Mouse (Mus musculus): Measurements from ENCODE around the gene Syf2. TPM values are rescaled to one million over a fixed set of nuclear protein-coding genes. Genes with fewer than 3 reads are reported as not detected.
"Not testable (repeated sequence)": the region's sequence is repeated elsewhere in the genome, so short reads cannot be mapped to it uniquely, and the experiment has no call there.

The Syf2 gene
- 10 to 100 TPM; 49.9 to 59.3 TPM for total RNA-seq (2021)

- intact Hi-C loops (cut with DNase I), result no loop called here
- peak; percentile 93 for DNase-seq (ENCODE audit: low spot score in 2 of 2)
Observed at GRCm38 (mm10) chr4:134930684-134931481, at the start of gene Syf2. Syf2 (plus strand) TSS chr4:134930898.

- intact Hi-C loops (cut with DNase I), result no loop called here
- no peak for DNase-seq (ENCODE audit: low spot score in 2 of 2)
Observed at GRCm38 (mm10) chr4:134883266-134883665, 47.4 kb upstream of the Syf2 start.

- intact Hi-C loops (cut with DNase I), result no loop called here
- no peak for DNase-seq (ENCODE audit: low spot score in 2 of 2)
Observed at GRCm38 (mm10) chr4:134883808-134884207, 46.9 kb upstream of the Syf2 start.

GRCm38 (mm10) chr4:134884364-134884763, 46.3 kb upstream of the Syf2 start:
- no peak for DNase-seq (ENCODE audit: low spot score in 2 of 2)
- intact Hi-C loops (cut with DNase I), result no loop called here

- DNase-seq (ENCODE audit: low spot score in 2 of 2), result peak; percentile 27 to 46
- intact Hi-C loops (cut with DNase I), result no loop called here
Observed at GRCm38 (mm10) chr4:134892096-134892495, 38.6 kb upstream of the Syf2 start.

- no peak for DNase-seq (ENCODE audit: low spot score in 2 of 2)
- intact Hi-C loops (cut with DNase I), result no loop called here
Observed at GRCm38 (mm10) chr4:134897256-134897655, 33.4 kb upstream of the Syf2 start.

- DNase-seq (ENCODE audit: low spot score in 2 of 2), result no peak
- intact Hi-C loops (cut with DNase I), result no loop called here
Observed at GRCm38 (mm10) chr4:134901126-134901525, 29.6 kb upstream of the Syf2 start.

- DNase-seq (ENCODE audit: low spot score in 2 of 2), result no peak
- intact Hi-C loops (cut with DNase I), result no loop called here
Observed at GRCm38 (mm10) chr4:134903046-134903445, 27.7 kb upstream of the Syf2 start.

- DNase-seq (ENCODE audit: low spot score in 2 of 2); intact Hi-C loops (cut with DNase I): not testable (repeated sequence)
Observed at GRCm38 (mm10) chr4:134911406-134911805, 19.3 kb upstream of the Syf2 start.

- peak; percentile 33 to 43 for DNase-seq (ENCODE audit: low spot score in 2 of 2)
- intact Hi-C loops (cut with DNase I), result no loop called here
Observed at GRCm38 (mm10) chr4:134913413-134913812, 17.3 kb upstream of the Syf2 start.

- intact Hi-C loops (cut with DNase I), result loop anchor here (2.0 kb wide), 1 partner anchor 21 kb away; no protein-coding TSS in a partner anchor
- no peak for DNase-seq (ENCODE audit: low spot score in 2 of 2)
Observed at GRCm38 (mm10) chr4:134914122-134914863, 16.4 kb upstream of the Syf2 start.

GRCm38 (mm10) chr4:134914864-134915209, 15.9 kb upstream of the Syf2 start, which contains the start of gene Tmem50a:
Tmem50a (minus strand) TSS chr4:134915024.
- intact Hi-C loops (cut with DNase I), result loop anchor here (2.0 kb wide), 1 partner anchor 20 kb away; no protein-coding TSS in a partner anchor
- DNase-seq (ENCODE audit: low spot score in 2 of 2), result peak; percentile 90 to 92

- intact Hi-C loops (cut with DNase I), result loop anchor here (2.0 kb wide), 1 partner anchor 19 kb away; no protein-coding TSS in a partner anchor
- no peak for DNase-seq (ENCODE audit: low spot score in 2 of 2)
Observed at GRCm38 (mm10) chr4:134915223-134916050, 15.3 kb upstream of the Syf2 start.

- DNase-seq (ENCODE audit: low spot score in 2 of 2), result no peak
- intact Hi-C loops (cut with DNase I), result no loop called here
Observed at GRCm38 (mm10) chr4:134917194-134917593, 13.5 kb upstream of the Syf2 start.

GRCm38 (mm10) chr4:134918381-134918780, 12.3 kb upstream of the Syf2 start:
- DNase-seq (ENCODE audit: low spot score in 2 of 2), result no peak
- intact Hi-C loops (cut with DNase I), result no loop called here

GRCm38 (mm10) chr4:134919733-134920540, 10.8 kb upstream of the Syf2 start:
- DNase-seq (ENCODE audit: low spot score in 2 of 2), result no peak
- intact Hi-C loops (cut with DNase I), result no loop called here

- intact Hi-C loops (cut with DNase I), result no loop called here
Observed at GRCm38 (mm10) chr4:134920631-134921030, 10.1 kb upstream of the Syf2 start.

GRCm38 (mm10) chr4:134921703-134922102, 9.0 kb upstream of the Syf2 start:
- no peak for DNase-seq (ENCODE audit: low spot score in 2 of 2)
- intact Hi-C loops (cut with DNase I), result no loop called here

More at GRCm38 (mm10) chr4:134920631-134921030, 10.1 kb upstream of the Syf2 start:
- no peak for DNase-seq (ENCODE audit: low spot score in 2 of 2)

Data from left cerebral cortex, postnatal 36 days (tissue).